Mouse (Mus musculus) lung, postnatal 0 days (tissue): Measurements from ENCODE around the gene Tspan5. TPM values are rescaled to one million over a fixed set of nuclear protein-coding genes. Genes with fewer than 3 reads are reported as not detected.

Experiments used
- ATAC-seq: fragments of 200-750 bp; cut with Nextera tagmentation; 2 replicates; pipeline ENCODE4 v1.8.0; 2017; ENCODE audit warnings: moderate library complexity
- DNase-seq: peaks from one replicate; pipeline ENCODE4 v3.0.0-alpha.2; 2016; ENCODE audit warnings: low spot score
- H3K27ac ChIP-seq: fragments of 300-500 bp; sonication (generic); 2 replicates; pipeline ENCODE4 v1.5.1; 2014; ENCODE audit warnings: antibody characterized with exemption, mild to moderate bottlenecking, low read length, mixed read lengths
- H3K27me3 ChIP-seq: fragments of 300-500 bp; sonication (generic); replicated peaks from 2 replicates; pipeline ENCODE4 v1.6.1; 2014; ENCODE audit warnings: low read length, mixed read lengths; ENCODE audit not compliant: insufficient read depth
- H3K36me3 ChIP-seq: fragments of 300-500 bp; sonication (generic); 2 replicates; pipeline ENCODE4 v1.6.1; 2014; ENCODE audit warnings: low read length, mixed read lengths; ENCODE audit not compliant: insufficient read depth
- H3K4me1 ChIP-seq: fragments of 300-500 bp; sonication (generic); 2 replicates; pipeline ENCODE4 v1.6.1; 2014; ENCODE audit warnings: antibody characterized with exemption, low read depth, low read length, mixed read lengths; ENCODE audit not compliant: insufficient read depth
- H3K4me2 ChIP-seq: fragments of 300-500 bp; sonication (generic); replicated peaks from 2 replicates; pipeline ENCODE4 v1.6.1; 2014; ENCODE audit warnings: low read depth, mild to moderate bottlenecking, low read length, moderate library complexity, mixed read lengths
- H3K4me3 ChIP-seq: fragments of 300-500 bp; sonication (generic); 2 replicates; pipeline ENCODE4 v1.5.1; 2014; ENCODE audit warnings: low read depth, low read length
- H3K9ac ChIP-seq: fragments of 300-500 bp; sonication (generic); replicated peaks from 2 replicates; pipeline ENCODE4 v1.6.1; 2014; ENCODE audit warnings: low read depth, mild to moderate bottlenecking
- H3K9me3 ChIP-seq: fragments of 300-500 bp; sonication (generic); 2 replicates; pipeline ENCODE4 v1.6.1; 2016; ENCODE audit warnings: low read length, mixed read lengths
- CTCF ChIP-seq: IDR thresholded peaks from 2 replicates; pipeline ENCODE4 v1.5.1; 2016; ENCODE audit warnings: antibody characterized with exemption, mild to moderate bottlenecking
- EP300 ChIP-seq: IDR thresholded peaks from 2 replicates; pipeline ENCODE4 v1.6.1; 2016; ENCODE audit warnings: antibody characterized with exemption, mild to moderate bottlenecking, control low read depth
- WGBS: fragments of 180-500 bp; shearing (Covaris S2); extraction: QIAGEN DNeasy Blood & Tissue Kit; methylation state at CpG from one replicate; pipeline ENCODE4 v1.1.7; 2014; 5-methylcytosine and 5-hydroxymethylcytosine counted together
- polyA plus RNA-seq: library from polyadenylated mRNA; unstranded; fragments of >200 nt; fragmentation: Nextera tagmentation; extraction: Ambion mirVana; gene quantifications from 2 replicates; pipeline ENCODE4 v1.2.1, GENCODE M21; 2015

The Tspan5 gene
- polyA plus RNA-seq, 1 experiment from 2014 or later: 33.0 TPM

GRCm38 (mm10) chr3:138753182-138753885 lies 11.3 kb downstream of the Tspan5 start:
- H3K4me1 ChIP-seq: 0 out of 2 replicates have a peak, but pooled peaks cover 2% of the 10 kb centered on the region

GRCm38 (mm10) chr3:138754328-138754727 lies 12.3 kb downstream of the Tspan5 start:
- H3K9me3 ChIP-seq: no peaks in the 10 kb centered on the region
- no peaks in the 10 kb centered on the region for H3K36me3 ChIP-seq
- TF ChIP-seq CTCF (no peak), EP300 (no peak)
- no peaks in the 10 kb centered on the region for H3K27me3 ChIP-seq
- no peak overlapping the region for H3K4me2 ChIP-seq
- H3K9ac ChIP-seq: no peak overlapping the region
- no peak overlapping the region for H3K4me3 ChIP-seq
- ATAC-seq: no peak
- 0 out of 2 replicates have a peak, but pooled peaks cover 2% of the 10 kb centered on the region for H3K4me1 ChIP-seq
- no peak overlapping the region for H3K27ac ChIP-seq
- WGBS: 71% methylated on average over 5 of the region's 5 CpGs
- DNase-seq: peak; percentile 40

More at GRCm38 (mm10) chr3:138753182-138753885, 11.3 kb downstream of the Tspan5 start:
- DNase-seq (peak; percentile 44), ATAC-seq (peak; percentile 35; the same call in 1 of the 2 replicates)
- no peak for TF ChIP-seq CTCF
- TF ChIP-seq EP300: no peak
- Histone ChIP-seq H3K4me2 (peak overlapping the region; percentile 2; the same call in 1 of the 2 replicates), H3K36me3 (no peaks in the 10 kb centered on the region), H3K9me3 (no peaks in the 10 kb centered on the region), H3K27ac (no peak overlapping the region), H3K9ac (no peak overlapping the region), H3K4me3 (no peak overlapping the region), H3K27me3 (no peaks in the 10 kb centered on the region)
- 11% methylated on average over 12 of the region's 12 CpGs for WGBS

GRCm38 (mm10) chr3:138757283-138757682 lies 15.3 kb downstream of the Tspan5 start:
- H3K27ac ChIP-seq: no peak overlapping the region
- no peak overlapping the region for H3K9ac ChIP-seq
- no peak for TF ChIP-seq CTCF
- TF ChIP-seq EP300: no peak
- ATAC-seq (no peak), DNase-seq (no peak)
- H3K9me3 ChIP-seq: no peaks in the 10 kb centered on the region
- H3K4me2 ChIP-seq: no peak overlapping the region
- no peaks in the 10 kb centered on the region for H3K36me3 ChIP-seq
- no peaks in the 10 kb centered on the region for H3K27me3 ChIP-seq
- WGBS: 97% methylated on average over 2 of the region's 2 CpGs
- no peak overlapping the region for H3K4me3 ChIP-seq
- H3K4me1 ChIP-seq: peaks cover 8% of the 10 kb centered on the region; the same call in 1 of the 2 replicates

- Histone ChIP-seq H3K4me3 (no peak overlapping the region), H3K27ac (no peak overlapping the region), H3K4me1 (peaks cover 6% of the 10 kb centered on the region; the same call in 1 of the 2 replicates), H3K9ac (no peak overlapping the region), H3K27me3 (no peaks in the 10 kb centered on the region), H3K36me3 (no peaks in the 10 kb centered on the region), H3K9me3 (no peaks in the 10 kb centered on the region), H3K4me2 (no peak overlapping the region)
- no peak for ATAC-seq
- TF ChIP-seq CTCF (no peak), EP300 (no peak)
- no peak for DNase-seq
- WGBS: 29% methylated on average over 9 of the region's 9 CpGs
Measured at GRCm38 (mm10) chr3:138759968-138760684, 18.1 kb downstream of the Tspan5 start.

- H3K4me1 ChIP-seq: peaks cover 6% of the 10 kb centered on the region; the same call in 1 of the 2 replicates
- 51% methylated on average over 11 of the region's 11 CpGs for WGBS
- TF ChIP-seq CTCF (no peak), EP300 (no peak)
- H3K9me3 ChIP-seq: no peaks in the 10 kb centered on the region
- H3K27ac ChIP-seq: no peak overlapping the region
- H3K4me2 ChIP-seq: no peak overlapping the region
- no peak for DNase-seq
- H3K27me3 ChIP-seq: no peaks in the 10 kb centered on the region
- no peak overlapping the region for H3K4me3 ChIP-seq
- peak; percentile 33; the same call in 1 of the 2 replicates for ATAC-seq
- no peak overlapping the region for H3K9ac ChIP-seq
- no peaks in the 10 kb centered on the region for H3K36me3 ChIP-seq
Measured at GRCm38 (mm10) chr3:138760685-138761119, 18.7 kb downstream of the Tspan5 start.

- Histone ChIP-seq H3K4me3 (no peak overlapping the region), H3K9me3 (no peaks in the 10 kb centered on the region), H3K4me2 (no peak overlapping the region), H3K27ac (no peak overlapping the region), H3K4me1 (peaks cover 6% of the 10 kb centered on the region; the same call in 1 of the 2 replicates), H3K27me3 (no peaks in the 10 kb centered on the region), H3K9ac (no peak overlapping the region), H3K36me3 (no peaks in the 10 kb centered on the region)
- TF ChIP-seq EP300 (no peak), CTCF (no peak)
- DNase-seq: no peak
- 84% methylated on average over 13 of the region's 13 CpGs for WGBS
- ATAC-seq: 0 out of 2 replicates have a peak, but pooled peaks have one; percentile 2
Measured at GRCm38 (mm10) chr3:138761531-138761930, 19.5 kb downstream of the Tspan5 start.
